Mouse (Mus musculus) testis, adult 2 months (tissue): ENCODE data around the gene Ubxn10. TPM values are rescaled to one million over a fixed set of nuclear protein-coding genes. Genes with fewer than 3 reads are reported as not detected.

Experiments
- H3K27ac ChIP-seq: fragments of 200-500 bp; 2 replicates; pipeline ENCODE4 v1.5.1; 2012; ENCODE audit warnings: low read depth, low read length; ENCODE audit not compliant: control insufficient read depth, insufficient read depth
- H3K27me3 ChIP-seq: fragments of 200-500 bp; 2 replicates; pipeline ENCODE4 v1.6.1; 2012; ENCODE audit warnings: mild to moderate bottlenecking, low read length, moderate library complexity; ENCODE audit not compliant: control insufficient read depth, insufficient read depth
- H3K36me3 ChIP-seq: fragments of 200-500 bp; 2 replicates; pipeline ENCODE4 v1.6.1; 2012; ENCODE audit warnings: mild to moderate bottlenecking, low read length; ENCODE audit not compliant: control insufficient read depth, insufficient read depth
- H3K4me1 ChIP-seq: fragments of 200-500 bp; 2 replicates; pipeline ENCODE4 v1.6.1; 2012; ENCODE audit warnings: low read length; ENCODE audit not compliant: control insufficient read depth, insufficient read depth
- H3K4me3 ChIP-seq: fragments of 200-500 bp; 2 replicates; pipeline ENCODE4 v1.5.1; 2012; ENCODE audit warnings: low read depth, mild to moderate bottlenecking, low read length, moderate library complexity, mixed read lengths; ENCODE audit not compliant: control insufficient read depth
- CTCF ChIP-seq: fragments of 200-500 bp; IDR thresholded peaks from 2 replicates; pipeline ENCODE4 v1.5.1; 2012; ENCODE audit warnings: low read depth, mild to moderate bottlenecking, inconsistent platforms, low read length, moderate library complexity; ENCODE audit not compliant: control insufficient read depth, insufficient read depth, insufficient replicate concordance
- POLR2A ChIP-seq: fragments of 200-500 bp; IDR thresholded peaks from 2 replicates; pipeline ENCODE4 v1.6.1; 2012; ENCODE audit warnings: low read depth, mild to moderate bottlenecking, inconsistent platforms, low read length, moderate library complexity; ENCODE audit not compliant: control insufficient read depth
- polyA plus RNA-seq: library from polyadenylated mRNA; depleted of rRNA; stranded (reverse); fragments of >200 nt; gene quantifications from 2 replicates; pipeline ENCODE4 v1.2.3, GENCODE M21; 2012

Ubxn10 gene
- polyA plus RNA-seq, 1 experiment, result 371 TPM

GRCm38 (mm10) chr4:138708636-138709035 lies 28.3 kb downstream of the Ubxn10 start:
- Histone ChIP-seq H3K27ac (no peak overlapping the region), H3K27me3 (no peaks in the 10 kb centered on the region; the same call in 1 of the 2 replicates), H3K4me3 (no peak overlapping the region), H3K36me3 (no peaks in the 10 kb centered on the region), H3K4me1 (peaks cover 14% of the 10 kb centered on the region)
- TF ChIP-seq POLR2A (no peak), CTCF (peak; percentile 42; the same call in 1 of the 2 replicates)

GRCm38 (mm10) chr4:138706620-138707019 lies 30.3 kb downstream of the Ubxn10 start:
- H3K4me1 ChIP-seq, result peaks cover 8% of the 10 kb centered on the region
- no peaks in the 10 kb centered on the region for H3K36me3 ChIP-seq
- H3K27me3 ChIP-seq, result no peaks in the 10 kb centered on the region
- peak overlapping the region; percentile 67 for H3K4me3 ChIP-seq
- TF ChIP-seq POLR2A (peak; percentile 71), CTCF (no peak)
- H3K27ac ChIP-seq, result no peak overlapping the region

- no peaks in the 10 kb centered on the region for H3K27me3 ChIP-seq
- no peak overlapping the region for H3K4me3 ChIP-seq
- no peak for TF ChIP-seq CTCF
- TF ChIP-seq POLR2A, result no peak
- no peak overlapping the region for H3K27ac ChIP-seq
- H3K36me3 ChIP-seq, result no peaks in the 10 kb centered on the region
- peaks cover 8% of the 10 kb centered on the region for H3K4me1 ChIP-seq
These were observed 32.8 kb downstream of the Ubxn10 start for GRCm38 (mm10) chr4:138704169-138704568.

- Histone ChIP-seq H3K4me1 (peaks cover 8% of the 10 kb centered on the region), H3K36me3 (no peaks in the 10 kb centered on the region), H3K4me3 (no peak overlapping the region), H3K27ac (no peak overlapping the region), H3K27me3 (no peaks in the 10 kb centered on the region)
- TF ChIP-seq POLR2A (no peak), CTCF (no peak)
These were observed 33.4 kb downstream of the Ubxn10 start for GRCm38 (mm10) chr4:138703591-138703990.

GRCm38 (mm10) chr4:138702528-138702927 lies 34.4 kb downstream of the Ubxn10 start:
- no peak overlapping the region for H3K4me3 ChIP-seq
- no peaks in the 10 kb centered on the region for H3K27me3 ChIP-seq
- H3K36me3 ChIP-seq, result no peaks in the 10 kb centered on the region
- no peak overlapping the region for H3K27ac ChIP-seq
- TF ChIP-seq CTCF (no peak), POLR2A (no peak)
- peaks cover 8% of the 10 kb centered on the region for H3K4me1 ChIP-seq

- H3K27me3 ChIP-seq, result no peaks in the 10 kb centered on the region
- peaks cover 6% of the 10 kb centered on the region for H3K4me1 ChIP-seq
- H3K36me3 ChIP-seq, result no peaks in the 10 kb centered on the region
- TF ChIP-seq POLR2A, result no peak
- TF ChIP-seq CTCF, result no peak
- H3K4me3 ChIP-seq, result no peak overlapping the region
- no peak overlapping the region for H3K27ac ChIP-seq
These were observed 34.9 kb downstream of the Ubxn10 start for GRCm38 (mm10) chr4:138702031-138702430.

- Histone ChIP-seq H3K27me3 (no peaks in the 10 kb centered on the region), H3K27ac (no peak overlapping the region), H3K4me3 (no peak overlapping the region), H3K36me3 (no peaks in the 10 kb centered on the region), H3K4me1 (peaks cover under 1% of the 10 kb centered on the region; the same call in 1 of the 2 replicates)
- TF ChIP-seq CTCF, result no peak
- TF ChIP-seq POLR2A, result no peak
These were observed 35.9 kb downstream of the Ubxn10 start for GRCm38 (mm10) chr4:138701111-138701510.

- H3K36me3 ChIP-seq, result no peaks in the 10 kb centered on the region
- no peak overlapping the region for H3K27ac ChIP-seq
- no peak overlapping the region for H3K4me3 ChIP-seq
- H3K4me1 ChIP-seq, result no peaks in the 10 kb centered on the region
- TF ChIP-seq CTCF (peak; percentile 60; the same call in 1 of the 2 replicates), POLR2A (no peak)
- H3K27me3 ChIP-seq, result no peaks in the 10 kb centered on the region
These were observed 36.6 kb downstream of the Ubxn10 start for GRCm38 (mm10) chr4:138700184-138700982.
